Mouse (Mus musculus) embryonic fibroblast, embryonic 13.5 days (primary cell): Measurements from ENCODE around the gene Klc2.
A peak's percentile ranks its signal among the peaks of the same experiment; 100 is the strongest.

Experiments
- CTCF ChIP-seq: IDR thresholded peaks from 2 replicates; pipeline ENCODE4 v1.5.1; 2011; ENCODE audit warnings: mild to moderate bottlenecking, control low read depth, low read length, moderate library complexity, borderline replicate concordance; ENCODE audit not compliant: insufficient read depth
- POLR2A ChIP-seq: IDR thresholded peaks from 2 replicates; pipeline ENCODE4 v1.6.1; 2011; ENCODE audit warnings: low read depth, mild to moderate bottlenecking, control low read depth, low read length, moderate library complexity

DNA sequence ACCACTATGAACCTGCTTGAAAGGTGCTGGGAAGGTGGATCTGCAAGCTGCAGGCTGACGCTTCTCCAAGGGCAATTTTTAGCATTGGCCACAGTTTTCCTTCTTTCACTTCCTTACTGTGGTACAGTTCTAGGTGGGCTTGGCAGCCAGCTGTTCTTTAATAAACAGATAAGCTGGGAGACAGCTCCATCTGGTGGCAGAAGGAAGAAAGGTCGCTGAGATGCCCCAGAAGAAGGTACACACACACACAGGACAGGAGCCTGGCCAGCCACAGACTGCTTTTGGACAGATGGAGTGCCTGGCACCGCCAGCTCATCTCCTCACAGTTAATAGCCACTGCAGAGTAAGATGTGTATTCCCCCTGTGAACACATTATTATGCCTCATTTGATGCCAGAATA is 33.0 kb upstream of the Klc2 start:
- TF ChIP-seq CTCF = peak; percentile 14; the same call in 1 of the 2 replicates
- no peak for TF ChIP-seq POLR2A
